Mouse (Mus musculus): ENCODE data around the gene Psmb10.
"Not testable (repeated sequence)": the region's sequence is repeated elsewhere in the genome, so short reads cannot be mapped to it uniquely, and the experiment has no call there.

Gene Psmb10

GRCm38 (mm10) chr8:105938306-105938669 lies at the start of gene Psmb10:
Gene Psmb10 (minus strand): TSS chr8:105938444.
- no peak for DNase-seq

GRCm38 (mm10) chr8:105983406-105983805 lies 45.2 kb upstream of the Psmb10 start:
- not testable (repeated sequence) for DNase-seq

- DNase-seq = no peak
Observed at GRCm38 (mm10) chr8:105981146-105981545, 42.9 kb upstream of the Psmb10 start.

GRCm38 (mm10) chr8:105979325-105979724 lies 41.1 kb upstream of the Psmb10 start, which contains the start of gene Dpep3:
Gene Dpep3 (minus strand): TSS chr8:105979429.
- DNase-seq = no peak

- no peak for DNase-seq
Observed at GRCm38 (mm10) chr8:105975363-105975762, 37.1 kb upstream of the Psmb10 start.

GRCm38 (mm10) chr8:105971019-105971720 lies 32.9 kb upstream of the Psmb10 start:
- no peak for DNase-seq

- no peak for DNase-seq
Observed at GRCm38 (mm10) chr8:105969367-105969766, 31.1 kb upstream of the Psmb10 start.

GRCm38 (mm10) chr8:105966692-105967311 lies 28.6 kb upstream of the Psmb10 start:
- no peak for DNase-seq

- DNase-seq = no peak
Observed at GRCm38 (mm10) chr8:105965905-105966341, 27.7 kb upstream of the Psmb10 start, which contains the start of gene Slc12a4. Gene Slc12a4 (minus strand): TSS chr8:105966097.

GRCm38 (mm10) chr8:105965266-105965904 lies 27.1 kb upstream of the Psmb10 start:
- no peak for DNase-seq

- DNase-seq = no peak
Observed at GRCm38 (mm10) chr8:105964506-105965265, 26.4 kb upstream of the Psmb10 start.

GRCm38 (mm10) chr8:105961536-105961935 lies 23.3 kb upstream of the Psmb10 start:
- no peak for DNase-seq

- no peak for DNase-seq
Observed at GRCm38 (mm10) chr8:105961101-105961500, 22.9 kb upstream of the Psmb10 start.

- DNase-seq = peak; percentile 73
Observed at GRCm38 (mm10) chr8:105959350-105959749, 21.1 kb upstream of the Psmb10 start.

- DNase-seq = no peak
Observed at GRCm38 (mm10) chr8:105957813-105958212, 19.6 kb upstream of the Psmb10 start.

GRCm38 (mm10) chr8:105956556-105956955 lies 18.3 kb upstream of the Psmb10 start:
- no peak for DNase-seq

GRCm38 (mm10) chr8:105951057-105951659 lies 12.9 kb upstream of the Psmb10 start:
- DNase-seq = no peak

- DNase-seq = no peak
Observed at GRCm38 (mm10) chr8:105949350-105949749, 11.1 kb upstream of the Psmb10 start.

GRCm38 (mm10) chr8:105943321-105943739 lies 5.1 kb upstream of the Psmb10 start, which contains the start of gene Lcat:
Gene Lcat (minus strand): TSS chr8:105943382.
- DNase-seq = no peak

GRCm38 (mm10) chr8:105942542-105942941 lies 4.3 kb upstream of the Psmb10 start:
- DNase-seq = no peak

- DNase-seq = no peak
Observed at GRCm38 (mm10) chr8:105942026-105942425, 3.8 kb upstream of the Psmb10 start.

GRCm38 (mm10) chr8:105937496-105938305 lies 543 bp downstream of the Psmb10 start:
- DNase-seq = peak; percentile 35

Measured in cerebellum, adult 11 months (tissue).